Mouse (Mus musculus): Measurements from ENCODE around the gene Enam.

The Enam gene

DNA sequence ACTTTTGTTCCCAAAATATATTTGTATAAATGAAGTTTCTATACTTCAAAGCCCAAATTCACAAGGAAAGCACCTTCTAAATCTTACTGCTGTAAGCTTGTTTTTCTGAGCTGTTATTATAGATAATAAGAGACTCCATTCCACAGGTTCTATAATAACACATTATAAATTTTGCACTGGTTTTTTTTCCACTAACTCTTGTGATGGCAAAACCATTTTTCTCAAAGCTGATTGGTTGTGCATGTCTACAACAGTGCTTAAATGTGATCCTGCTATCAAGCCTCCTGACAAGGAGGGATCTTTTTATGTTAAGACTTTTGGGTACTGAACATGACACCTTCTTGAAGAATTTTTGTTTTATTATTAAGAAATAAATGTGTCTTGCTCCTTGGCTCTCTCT, at the start of gene Enam:
Gene Enam (plus strand): TSS at position 301 of the 400 bp plus-strand sequence.
- DNase-seq: no peak

DNA sequence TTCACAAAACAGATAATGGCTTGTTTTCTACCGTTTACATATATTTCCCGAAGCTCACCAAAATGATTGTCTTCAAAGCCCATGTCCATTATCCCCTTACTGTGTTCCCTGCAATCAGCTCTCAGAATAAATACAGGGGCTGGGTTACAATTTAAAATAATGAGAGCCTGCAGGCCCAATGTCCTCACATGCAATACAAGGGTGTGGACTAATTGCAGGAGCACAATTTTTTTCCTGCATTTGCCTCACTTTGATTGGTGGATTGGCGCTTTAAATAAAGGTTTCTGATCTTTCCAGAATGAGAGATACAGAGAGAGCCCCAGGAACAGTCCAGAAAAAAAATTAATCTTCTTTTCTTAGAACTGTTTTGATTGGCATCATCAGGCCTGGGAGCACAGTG, 32.1 kb upstream of the Enam start, which contains the start of gene Ambn:
Gene Ambn (plus strand): TSS at position 301 of the 400 bp plus-strand sequence.
- no peak for DNase-seq

DNA sequence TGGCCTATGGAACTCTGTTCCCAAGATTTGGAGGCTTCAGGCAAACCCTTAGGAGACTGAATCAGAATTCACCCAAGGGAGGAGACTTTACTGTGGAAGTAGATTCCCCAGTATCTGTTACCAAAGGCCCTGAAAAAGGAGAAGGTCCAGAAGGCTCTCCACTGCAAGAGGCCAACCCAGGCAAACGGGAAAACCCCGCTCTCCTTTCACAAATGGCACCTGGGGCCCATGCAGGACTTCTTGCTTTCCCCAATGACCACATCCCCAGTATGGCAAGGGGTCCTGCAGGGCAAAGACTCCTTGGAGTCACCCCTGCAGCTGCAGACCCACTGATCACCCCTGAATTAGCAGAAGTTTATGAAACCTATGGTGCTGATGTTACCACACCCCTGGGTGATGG, 20.3 kb upstream of the Enam start:
- no peak for DNase-seq

DNA sequence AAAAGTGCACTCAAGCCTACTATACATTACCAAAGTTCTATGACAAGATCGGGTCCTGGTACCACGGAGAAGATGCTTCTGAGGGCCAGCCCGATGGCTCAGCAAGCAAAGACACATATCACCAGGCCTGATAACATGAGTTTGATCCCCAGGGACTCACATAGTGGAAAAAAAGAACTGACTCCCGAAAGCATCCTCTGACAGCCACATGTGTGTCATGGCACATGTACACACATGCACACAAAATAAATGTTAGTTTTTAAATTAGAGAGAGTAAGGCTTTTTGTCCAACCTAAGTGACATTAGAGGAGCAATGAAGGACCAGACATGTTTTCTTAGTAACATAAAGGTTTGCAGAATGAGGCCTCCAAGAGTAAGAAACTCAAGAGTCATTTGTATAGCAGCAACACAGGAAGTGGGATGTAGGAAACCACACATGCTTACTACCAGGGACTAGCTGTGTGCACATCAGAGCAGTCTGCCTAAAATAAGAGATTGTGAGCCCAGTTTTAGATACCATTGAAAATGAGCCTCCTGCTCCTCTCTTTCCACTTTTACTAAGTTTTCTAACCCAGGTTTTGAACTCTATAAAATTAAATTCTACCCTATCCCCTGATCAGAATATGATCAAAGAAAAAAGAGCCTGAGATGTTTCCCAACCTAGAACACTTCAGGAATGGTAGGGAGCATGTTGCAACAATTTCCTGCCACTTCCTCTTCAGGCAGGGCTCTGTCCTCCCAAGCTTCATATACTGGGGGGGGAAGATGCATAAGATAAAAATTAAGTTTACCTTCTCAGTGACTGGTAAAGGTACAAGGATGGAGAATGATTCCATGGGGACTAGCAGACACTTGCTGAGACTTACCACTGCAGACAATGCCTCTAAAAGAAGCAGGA, 18.7 kb upstream of the Enam start:
- no peak for DNase-seq

DNA sequence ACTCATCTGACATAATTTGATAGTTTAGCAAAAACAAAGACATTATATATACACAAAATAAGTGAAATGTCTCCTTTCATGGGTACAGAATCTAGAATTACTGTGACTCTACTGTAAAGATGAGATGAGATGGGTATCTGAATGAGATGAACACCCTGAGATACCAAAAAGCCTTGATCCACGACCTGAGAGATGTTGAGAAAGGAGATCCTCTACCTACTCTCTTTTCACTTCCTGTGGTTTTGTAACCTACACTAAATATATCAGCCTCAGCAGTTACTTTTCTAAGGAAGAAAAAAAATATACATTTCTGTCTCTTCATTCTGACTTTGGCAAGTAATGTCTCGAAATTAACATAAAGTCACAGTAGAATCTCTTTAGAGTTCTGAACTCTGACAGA, 1.2 kb downstream of the Enam start:
- DNase-seq: no peak

DNA sequence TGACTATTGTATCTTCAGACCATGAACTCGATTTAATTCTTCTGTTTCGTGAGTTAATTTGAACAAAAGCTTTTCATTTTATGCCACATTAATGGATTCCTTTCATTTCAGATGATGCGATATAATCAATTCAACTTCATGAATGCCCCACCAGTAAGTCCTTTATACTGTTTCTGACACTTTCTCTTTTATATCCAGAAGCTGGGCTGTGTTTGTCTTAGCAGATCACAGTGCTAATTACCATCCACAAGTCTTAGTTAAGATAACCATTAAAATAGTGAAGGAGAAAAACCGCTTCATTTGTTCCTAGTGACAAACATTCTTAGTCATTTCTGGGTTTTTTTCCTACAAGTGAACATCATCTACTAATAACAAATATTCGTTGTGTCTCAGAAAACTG, 3.3 kb downstream of the Enam start:
- DNase-seq: no peak

DNA sequence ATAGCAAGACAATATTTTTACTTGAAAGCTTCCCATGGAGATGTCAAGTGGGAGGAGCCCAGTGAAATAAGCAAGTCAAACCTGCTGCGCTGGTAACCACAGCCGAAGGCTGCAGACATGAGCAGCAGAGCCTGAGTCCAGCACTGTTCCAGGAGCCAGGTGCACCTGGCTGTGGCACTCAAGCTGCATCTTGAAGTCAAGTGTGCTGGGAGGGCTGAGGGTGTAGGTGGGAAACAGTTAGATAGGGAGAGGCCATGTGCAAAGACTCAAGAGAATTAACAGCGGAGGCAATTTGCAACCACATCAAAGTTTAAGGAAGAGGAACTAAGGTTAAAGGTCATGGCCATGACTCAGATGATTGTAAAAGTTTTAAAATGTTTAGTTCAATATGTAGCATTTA, 12.0 kb downstream of the Enam start:
- DNase-seq: no peak

DNA sequence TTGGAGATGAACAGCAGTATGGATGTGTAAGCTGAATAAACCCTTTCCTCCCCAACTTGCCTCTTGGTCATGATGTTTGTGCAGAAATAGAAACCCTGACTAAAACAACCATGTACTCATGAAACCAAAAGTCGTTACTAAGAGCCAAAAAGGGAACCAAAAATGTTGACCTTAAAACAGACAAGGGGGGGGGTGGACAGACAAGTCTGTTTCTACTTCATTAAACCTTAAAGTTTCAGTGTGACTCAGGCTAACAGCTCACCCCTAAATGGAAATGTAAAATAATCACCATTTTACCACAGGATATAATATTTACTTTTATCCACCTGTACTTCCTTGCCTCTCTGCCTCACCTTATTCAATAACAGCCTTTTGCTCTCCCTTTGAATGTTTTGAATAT, 20.8 kb downstream of the Enam start:
- no peak for DNase-seq

DNA sequence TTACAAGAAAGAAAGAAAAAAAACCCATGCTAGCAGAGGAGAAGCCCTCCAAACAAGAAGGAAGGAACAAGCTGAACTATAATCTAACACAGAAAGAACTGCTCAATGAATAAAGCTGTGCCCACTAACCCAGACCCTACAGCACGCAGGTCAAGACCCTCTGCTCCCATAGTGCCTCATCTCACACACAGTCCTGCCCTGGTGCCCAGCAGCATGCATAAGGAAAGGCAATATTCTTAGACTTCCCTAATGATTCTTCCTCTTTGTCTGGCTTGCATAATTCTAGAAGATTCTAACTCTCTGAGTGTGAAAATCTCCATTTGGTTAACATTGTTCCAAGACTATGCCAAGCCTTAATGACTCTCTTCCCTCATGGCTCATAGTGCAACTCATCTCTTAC, 21.2 kb downstream of the Enam start:
- DNase-seq: no peak

DNA sequence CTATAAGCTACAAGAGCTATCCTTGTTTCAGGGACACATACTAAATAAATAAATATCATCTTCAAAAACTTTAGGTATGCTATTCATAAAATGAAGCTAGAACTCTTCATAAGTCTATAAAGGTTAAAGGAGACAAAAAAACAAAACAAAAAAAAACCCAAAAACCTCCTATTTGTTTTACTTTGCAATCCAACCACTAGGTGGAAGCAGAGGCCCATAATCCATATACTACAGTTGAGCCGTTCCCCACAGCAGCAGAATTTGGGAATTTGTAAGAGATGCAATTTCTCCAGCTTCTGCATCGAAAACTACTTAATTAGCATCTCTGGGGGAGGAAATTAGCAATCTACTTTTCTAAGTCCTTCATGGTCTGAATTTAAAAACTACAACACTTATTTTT, 31.5 kb downstream of the Enam start:
- DNase-seq: peak in 1 of 2 experiments; percentile 65

DNA sequence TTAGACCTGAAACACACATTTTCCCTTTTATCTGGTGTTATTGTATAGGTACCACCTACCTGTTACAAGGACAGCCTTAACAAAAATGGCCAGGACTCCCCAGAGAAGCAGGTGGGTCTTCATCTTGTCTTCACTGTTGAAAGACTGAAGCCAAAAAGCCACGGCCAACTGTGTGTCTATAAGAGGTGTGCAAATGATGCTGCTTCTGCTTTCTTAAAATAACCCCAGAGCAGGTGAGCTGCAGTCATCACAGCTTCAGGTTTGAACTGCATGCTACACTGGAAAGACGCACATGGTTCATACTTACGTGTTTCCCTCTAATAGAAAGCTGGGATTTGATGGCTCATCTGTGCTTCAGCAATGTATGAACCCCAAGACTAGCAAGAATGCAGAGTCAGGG, 39.9 kb downstream of the Enam start, which contains the start of gene Jchain:
Gene Jchain (minus strand): TSS at position 235 of the 400 bp plus-strand sequence.
- no peak for DNase-seq

DNA sequence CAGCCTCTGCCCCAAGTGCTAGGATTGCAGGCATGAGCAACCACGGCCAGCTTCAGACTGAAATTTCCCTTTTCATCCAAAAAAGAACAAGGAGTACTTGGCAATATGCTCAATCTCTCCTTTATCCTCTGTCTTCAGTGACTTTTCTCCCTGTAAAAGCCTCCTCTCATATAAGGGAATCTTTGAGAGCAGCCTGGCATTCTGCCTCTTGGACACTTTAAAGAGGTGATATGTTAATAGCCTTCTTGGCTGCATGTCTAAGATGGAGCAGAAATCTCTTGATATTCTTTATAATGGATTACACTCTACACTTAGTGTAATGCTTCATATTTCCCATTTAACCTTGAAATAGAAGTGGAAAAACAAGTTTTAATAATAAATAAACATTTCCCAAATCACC, 43.1 kb downstream of the Enam start:
- DNase-seq: no peak

DNA sequence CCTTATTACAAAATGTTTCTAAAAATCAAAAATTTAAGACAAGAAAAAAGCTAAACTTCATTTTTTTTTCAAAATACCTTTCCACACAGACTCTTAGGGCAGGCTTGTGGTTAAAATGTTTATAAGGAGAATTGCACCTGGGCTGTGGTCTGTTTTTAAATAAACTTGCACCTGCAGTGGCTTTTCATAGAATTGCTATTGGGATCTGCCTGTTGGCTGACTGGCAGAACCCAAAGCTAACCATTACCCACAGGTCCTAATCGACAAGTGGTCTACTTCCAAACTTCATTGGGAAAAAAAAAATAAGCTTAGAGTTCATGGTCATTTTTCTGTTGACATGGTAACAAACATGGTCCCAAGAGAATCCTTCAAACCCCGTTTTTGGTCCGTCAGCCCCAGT, 46.9 kb downstream of the Enam start:
- no peak for DNase-seq

DNA sequence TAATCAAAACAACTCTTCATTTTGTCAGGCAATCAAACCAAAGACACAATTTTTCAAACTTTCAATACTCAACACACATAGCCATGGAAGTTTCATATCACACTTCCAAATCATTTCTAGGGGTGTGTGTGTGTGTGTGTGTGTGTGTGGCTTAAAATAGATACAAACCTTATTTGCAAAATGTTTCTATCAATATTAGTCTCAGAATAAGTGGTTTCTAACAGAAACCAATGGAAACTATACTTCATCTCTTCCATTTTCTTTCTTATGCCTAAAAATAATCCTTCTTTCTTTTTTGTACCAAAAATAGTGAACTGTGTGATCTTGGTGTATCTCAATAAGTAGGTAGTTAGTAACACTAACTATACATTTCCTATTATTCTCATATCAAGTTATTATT, 53.1 kb downstream of the Enam start:
- no peak for DNase-seq

DNA sequence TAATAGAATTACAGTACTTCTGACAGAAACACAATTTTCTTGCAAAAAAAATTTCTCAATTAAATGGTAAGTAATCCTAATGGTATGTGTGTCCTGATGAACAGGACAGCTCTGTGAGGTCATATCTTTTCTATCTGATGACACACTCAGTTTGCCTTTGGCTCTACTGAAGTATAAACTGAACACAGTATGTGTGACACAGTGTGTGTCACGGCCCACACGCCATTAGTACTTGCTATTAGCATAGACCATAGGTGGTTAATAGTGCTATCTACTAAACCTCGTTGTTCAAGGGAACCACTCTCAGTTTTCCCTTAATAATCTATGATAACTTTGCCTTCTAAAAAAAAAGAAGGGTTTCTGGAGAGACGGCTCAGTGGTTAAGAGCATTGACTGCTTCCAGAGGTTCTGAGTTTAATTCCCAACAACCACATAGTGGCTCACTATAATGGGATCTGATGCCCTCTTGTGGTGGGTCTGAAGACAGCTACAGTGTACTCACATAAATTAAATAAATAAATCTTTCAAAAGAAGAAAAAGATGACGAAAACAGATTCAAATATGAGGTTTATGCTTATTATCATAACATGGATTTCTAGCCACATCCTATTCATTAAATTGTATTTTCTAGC, 55.0 kb downstream of the Enam start:
- peak; percentile 58 to 70 for DNase-seq

DNA sequence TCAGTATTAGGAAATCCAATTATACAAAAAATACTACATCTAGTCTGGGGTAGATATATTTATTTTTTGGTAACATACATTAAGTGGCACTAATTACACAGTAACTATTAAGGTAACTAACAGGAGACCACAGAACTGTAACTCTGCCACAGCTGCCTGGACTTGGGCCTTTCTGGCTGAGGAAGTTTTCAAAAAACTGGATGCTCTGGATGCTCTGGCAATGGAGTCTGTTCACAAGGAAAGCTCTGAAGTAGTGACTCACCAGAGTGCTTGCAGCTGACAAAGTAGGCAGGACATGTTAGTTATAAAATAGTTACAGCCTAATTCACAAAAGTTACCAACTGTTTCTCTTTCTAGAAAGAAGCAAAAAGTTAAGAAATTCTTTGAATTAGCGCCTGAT, 56.6 kb downstream of the Enam start:
- DNase-seq: peak; percentile 12 to 55

DNA sequence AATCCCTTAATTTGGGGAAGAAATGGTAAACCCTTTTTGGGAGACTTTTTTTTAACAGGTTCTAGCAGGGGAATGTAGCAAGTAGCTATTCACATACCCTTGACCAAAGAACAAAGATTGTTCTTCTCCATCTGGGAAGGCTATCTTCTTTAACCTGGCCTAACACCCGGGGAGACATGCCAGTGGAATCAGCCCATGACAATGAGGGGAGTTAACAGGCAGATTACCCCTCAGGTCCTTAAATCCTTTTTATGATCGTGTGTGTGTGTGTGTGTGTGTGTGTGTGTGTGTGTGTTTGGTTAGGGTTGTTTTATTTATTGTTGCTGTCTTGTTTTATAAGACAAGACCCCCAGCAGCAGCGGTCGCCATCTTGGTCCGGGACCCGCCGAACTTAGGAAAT, 57.8 kb downstream of the Enam start:
- no peak for DNase-seq

DNA sequence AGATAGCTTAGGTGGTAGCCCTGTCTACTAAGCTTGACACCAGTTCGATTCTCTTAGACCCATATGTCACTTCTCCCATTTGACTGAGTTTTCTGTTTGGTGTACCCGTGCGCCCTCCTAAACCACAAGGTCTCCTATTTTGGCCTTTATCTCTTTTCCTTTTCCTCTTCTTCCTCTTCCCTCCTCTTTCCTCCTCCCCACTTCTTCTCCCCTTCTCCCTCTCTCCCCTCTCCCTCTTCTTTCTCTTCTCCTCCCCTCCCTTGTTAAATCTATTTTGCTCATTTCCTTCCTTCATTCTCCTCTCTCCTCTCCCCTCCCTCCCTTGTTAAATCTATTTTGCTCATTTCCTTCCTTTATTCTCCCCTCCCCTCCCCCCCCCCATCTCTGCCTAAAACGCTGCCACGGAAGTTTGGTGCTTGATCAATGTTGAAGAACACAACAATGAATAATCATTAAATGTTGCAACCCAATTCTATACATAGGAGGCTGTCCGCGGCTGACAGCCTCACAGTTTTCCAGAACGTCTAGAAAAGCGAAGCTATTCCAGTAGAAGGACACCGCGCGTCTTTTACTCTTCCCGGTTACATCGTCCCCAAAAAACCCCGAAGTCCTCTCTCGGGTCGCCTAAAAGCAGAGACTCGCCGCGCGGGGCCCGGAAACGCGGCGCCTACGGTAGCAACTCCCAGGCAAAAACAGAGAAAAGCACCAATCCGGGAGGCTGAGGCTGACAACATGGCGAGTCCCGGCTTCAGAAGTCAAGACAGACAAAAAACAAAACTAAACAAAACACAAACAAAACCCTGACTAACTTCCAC, 65.7 kb downstream of the Enam start:
- DNase-seq: no peak

DNA sequence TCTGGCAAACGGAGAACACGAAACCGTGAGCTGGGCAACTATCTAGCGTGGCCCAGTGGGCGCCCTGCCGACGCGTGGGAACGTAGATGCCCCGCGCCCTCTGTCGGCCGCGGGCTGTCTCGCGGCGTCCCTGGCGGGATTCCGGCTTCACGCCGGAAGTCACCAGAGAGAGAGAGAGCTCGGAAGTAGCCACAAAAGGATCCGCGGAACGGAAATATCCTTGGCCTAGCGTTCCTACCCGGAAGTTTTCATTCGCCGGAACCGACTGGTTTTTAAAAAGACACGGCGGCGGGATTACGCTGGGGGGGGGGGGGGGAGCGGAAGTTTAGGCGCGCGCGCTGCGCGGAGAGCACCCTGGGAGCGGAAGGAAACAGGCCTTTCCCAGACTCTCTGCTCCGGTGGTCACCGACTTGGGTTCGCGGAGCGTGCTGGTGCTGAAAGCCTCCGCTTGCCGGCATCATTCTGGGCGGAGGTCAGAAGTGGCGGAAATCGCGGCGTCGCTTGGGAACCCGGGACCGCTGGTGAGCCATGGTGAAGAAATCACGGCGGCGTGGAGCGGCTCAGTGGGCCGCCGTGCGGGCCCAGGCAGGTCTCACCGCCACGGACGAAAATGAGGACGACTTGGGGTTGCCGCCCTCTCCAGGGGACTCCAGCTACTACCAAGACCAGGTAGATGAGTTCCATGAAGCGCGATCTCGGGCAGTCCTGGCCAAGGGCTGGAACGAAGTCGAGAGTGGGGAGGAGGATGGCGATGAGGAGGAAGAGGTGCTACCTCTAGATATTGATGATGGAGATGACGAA, 66.5 kb downstream of the Enam start, which contains the start of gene Utp3:
Gene Utp3 (plus strand): TSS at position 377 of the 801 bp plus-strand sequence.
- DNase-seq: peak; percentile 94 to 95

Data from kidney, postnatal 25 days (tissue).